Mouse (Mus musculus): ENCODE measurements around the gene Fv1.
"Not testable (repeated sequence)": the region's sequence is repeated elsewhere in the genome, so short reads cannot be mapped to it uniquely, and the experiment has no call there.

The Fv1 gene

DNA sequence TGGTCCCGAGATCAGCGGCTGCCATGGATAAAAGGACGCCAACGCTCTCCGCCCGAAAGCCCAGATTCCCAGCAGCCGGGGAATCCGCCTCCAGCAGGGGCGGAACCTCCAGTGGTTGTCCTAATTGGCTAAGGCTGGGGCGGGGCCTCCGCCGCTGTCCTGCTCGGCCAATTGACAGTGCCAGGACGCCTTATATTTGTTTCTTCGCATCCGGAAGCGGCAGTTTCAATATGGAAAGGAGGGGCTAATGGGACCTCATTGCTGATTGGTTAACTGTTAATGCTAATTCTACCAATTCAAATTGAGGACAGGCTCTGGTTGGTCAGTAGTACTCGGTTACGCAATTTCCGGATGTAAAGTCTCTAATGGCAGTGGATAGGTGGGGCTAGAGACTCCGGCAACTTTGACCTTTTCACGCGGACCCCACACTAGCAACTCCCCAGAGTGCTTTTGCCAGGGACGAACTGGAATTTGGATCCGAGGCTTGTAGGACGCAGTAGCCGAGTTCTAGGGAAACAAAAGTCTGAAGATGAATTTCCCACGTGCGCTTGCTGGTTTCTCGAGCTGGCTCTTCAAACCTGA, at the start of gene Fv1, which contains the start of gene Miip:
Gene Fv1 (plus strand): TSS at position 530 of the 582 bp plus-strand sequence.
Gene Miip (minus strand): TSS at position 367 of the 582 bp plus-strand sequence.
- peak; percentile 78 to 89 for DNase-seq (ENCODE audit: low spot score in 2 of 2)

DNA sequence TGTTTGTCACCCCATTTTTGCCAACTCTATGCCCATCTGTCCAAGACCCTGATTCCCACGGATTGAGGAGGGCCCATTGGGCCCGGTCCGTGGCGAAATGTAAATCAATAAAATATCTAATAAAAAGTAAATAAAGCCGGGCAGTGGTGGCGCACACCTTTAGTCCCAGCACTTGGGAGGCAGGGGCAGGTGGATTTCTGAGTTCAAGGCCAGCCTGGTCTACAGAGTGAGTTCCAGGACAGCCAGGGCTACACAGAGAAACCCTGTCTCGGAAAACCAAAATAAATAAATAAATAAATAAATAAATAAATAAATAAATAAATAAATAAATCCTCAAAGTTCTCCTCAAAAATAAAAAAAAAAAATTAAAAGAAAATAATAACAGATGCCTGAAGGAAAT, 49.1 kb upstream of the Fv1 start:
- not testable (repeated sequence) for DNase-seq (ENCODE audit: low spot score in 2 of 2)

DNA sequence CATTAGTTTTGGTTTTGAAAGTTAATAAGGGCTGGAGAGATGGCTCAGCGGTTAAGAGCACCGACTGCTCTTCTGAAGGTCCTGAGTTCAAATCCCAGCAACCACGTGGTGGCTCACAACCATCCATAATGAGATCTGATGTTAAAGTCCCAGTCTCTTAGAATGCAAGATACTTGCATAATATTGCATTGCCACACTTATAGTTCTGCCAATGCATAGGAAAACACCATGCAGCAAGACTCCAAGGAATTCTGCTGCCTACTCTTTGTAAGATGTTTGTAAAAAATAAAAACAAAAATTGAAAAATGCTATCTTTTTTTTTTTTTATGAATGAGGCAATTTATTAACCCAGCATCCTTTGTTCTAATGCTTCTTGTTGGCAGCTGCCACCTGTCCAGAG, 47.4 kb upstream of the Fv1 start:
- not testable (repeated sequence) for DNase-seq (ENCODE audit: low spot score in 2 of 2)

DNA sequence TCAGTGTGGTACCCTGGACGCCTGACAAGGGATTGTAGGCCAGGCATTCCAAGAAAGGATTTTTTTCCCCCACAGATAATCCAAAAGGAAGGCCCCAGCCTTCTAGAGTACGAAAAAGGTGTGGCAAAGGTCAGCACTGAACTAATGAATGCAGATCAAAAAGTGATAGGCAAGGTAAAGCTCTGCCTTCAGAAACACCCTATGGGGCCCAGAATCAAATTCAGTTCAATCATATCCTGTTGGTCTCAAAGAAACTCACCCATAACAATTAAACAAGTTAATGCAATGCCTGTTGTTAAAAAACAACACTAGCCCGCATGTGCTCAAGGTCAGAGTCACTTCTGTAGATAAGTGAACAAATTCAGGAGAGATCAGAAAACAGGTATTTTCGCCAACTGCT, 44.4 kb upstream of the Fv1 start:
- DNase-seq (ENCODE audit: low spot score in 2 of 2), result no peak

DNA sequence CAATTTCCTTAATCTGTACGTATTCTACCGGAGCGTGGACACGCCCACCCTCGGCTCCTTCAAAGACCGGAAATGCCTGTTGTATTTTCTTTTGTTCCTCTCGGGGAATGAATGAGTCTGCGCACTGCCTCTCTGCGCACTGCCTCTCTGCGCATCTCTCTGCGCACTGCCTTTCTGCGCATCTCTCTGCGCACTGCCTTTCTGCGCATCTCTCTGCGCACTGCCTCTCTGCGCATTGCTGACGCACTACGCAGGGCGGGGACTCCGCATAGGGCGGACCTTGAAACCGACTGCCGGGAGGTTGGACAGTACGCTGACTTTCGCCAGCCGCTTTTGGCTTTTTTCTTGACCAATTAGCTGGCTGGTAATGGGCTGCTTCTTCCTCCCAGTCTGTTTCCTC, 29.5 kb upstream of the Fv1 start:
- DNase-seq (ENCODE audit: low spot score in 2 of 2), result peak in 1 of 2 experiments; percentile 36

DNA sequence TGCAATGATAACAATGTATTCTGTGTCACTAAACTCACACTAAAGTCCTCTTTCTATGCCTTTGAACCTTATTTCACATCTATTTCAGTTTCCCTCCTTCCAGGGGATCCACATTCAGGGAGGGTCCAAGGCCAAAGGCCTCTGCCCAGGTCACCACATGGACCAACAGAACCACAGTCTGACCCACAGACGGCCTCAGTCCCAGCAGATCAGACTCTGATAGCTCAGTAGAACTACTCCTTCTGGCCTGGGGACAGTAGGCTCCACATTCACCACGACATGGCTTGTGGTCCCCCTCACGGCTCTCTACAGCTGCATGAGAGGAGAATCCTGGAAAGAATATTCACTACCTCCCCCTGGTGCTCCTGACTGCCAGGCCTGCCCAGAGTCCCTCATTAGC, 25.9 kb upstream of the Fv1 start:
- DNase-seq (ENCODE audit: low spot score in 2 of 2), result no peak

DNA sequence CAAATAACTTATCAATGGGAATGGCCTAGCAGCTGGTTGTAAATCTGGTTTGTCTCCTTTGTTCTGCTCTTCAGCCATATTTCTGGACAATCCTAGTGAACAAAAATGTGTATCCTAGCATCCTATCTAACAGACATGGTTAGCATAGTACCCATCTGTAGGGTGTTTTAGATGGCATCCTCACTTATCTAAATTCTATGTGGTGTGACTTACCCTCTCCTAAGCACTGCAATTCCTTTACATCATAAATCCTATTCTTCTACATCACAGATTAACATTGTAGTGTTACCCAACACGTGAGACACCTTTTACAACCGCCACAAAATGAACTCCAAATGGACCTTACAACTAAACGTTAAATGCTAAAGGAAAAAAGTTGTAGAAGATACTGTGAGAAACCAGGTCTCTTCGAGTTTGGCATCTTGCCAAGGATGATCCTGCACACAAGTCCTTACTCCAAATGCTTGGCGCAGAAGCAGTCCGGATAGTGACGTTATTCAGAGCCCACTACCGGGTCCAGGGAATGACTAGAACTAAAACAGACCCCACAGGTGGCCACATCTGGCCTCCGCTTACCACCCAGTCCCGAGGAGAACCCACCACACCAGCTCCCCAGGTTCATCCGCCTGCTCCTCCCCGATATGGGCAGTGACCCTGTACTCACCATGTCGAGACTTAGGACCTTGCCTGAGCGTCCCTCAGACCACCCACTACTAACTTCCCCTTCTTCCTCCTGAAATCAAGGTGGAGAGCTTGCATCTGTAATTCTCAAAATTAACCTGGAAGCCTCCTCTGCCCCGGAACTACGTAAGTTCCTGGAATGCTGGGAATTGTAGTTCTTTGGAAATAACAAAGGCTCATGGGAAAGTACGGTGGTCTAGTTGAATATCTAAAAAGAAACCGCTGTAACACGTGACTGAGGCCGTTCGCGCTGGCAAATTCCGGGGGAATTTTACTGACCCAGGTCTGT, 20.9 kb upstream of the Fv1 start, which contains the start of gene Zfp933:
Gene Zfp933 (minus strand): TSS at position 753 of the 970 bp plus-strand sequence.
- peak in 1 of 2 experiments; percentile 44 for DNase-seq (ENCODE audit: low spot score in 2 of 2)

DNA sequence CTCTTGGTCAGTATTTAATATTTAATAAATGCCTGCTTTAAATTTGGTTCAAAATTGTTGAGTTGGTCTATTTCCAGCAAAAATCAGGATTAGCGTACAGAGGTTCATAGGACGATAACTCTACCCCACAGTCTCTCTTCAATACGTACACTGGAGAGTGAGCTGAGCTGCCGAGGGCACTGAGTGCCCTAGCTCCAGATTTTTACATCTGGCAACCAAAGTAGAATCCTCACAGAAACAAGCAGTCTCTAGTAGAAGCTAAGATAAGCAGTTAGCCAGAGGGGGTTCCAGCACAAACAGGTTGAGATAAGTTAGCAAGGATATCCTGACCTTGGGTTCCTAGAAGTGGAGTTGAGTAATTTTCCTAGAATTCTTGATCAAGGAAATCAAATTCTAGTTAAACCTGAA, 20.2 kb upstream of the Fv1 start:
- no peak for DNase-seq (ENCODE audit: low spot score in 2 of 2)

DNA sequence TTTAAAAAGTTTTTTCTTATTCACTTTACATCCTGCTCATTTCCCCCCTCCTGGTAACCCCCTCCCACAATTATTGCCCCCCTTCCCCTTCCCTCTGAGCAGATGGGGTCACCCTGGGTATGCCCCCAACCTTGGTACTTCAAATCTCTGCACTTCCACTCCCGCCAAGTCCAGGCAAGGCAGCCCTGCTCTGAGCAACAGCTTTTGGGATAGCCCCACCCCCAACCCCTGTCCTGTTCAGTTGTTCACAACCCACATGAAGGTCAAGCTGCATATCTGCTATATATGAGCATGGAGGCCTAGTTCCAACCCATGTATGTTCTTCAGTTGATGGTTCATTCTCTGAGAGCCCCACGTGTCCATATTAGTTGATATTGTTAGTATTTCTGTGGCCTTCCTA, 18.0 kb upstream of the Fv1 start:
- DNase-seq (ENCODE audit: low spot score in 2 of 2), result no peak

DNA sequence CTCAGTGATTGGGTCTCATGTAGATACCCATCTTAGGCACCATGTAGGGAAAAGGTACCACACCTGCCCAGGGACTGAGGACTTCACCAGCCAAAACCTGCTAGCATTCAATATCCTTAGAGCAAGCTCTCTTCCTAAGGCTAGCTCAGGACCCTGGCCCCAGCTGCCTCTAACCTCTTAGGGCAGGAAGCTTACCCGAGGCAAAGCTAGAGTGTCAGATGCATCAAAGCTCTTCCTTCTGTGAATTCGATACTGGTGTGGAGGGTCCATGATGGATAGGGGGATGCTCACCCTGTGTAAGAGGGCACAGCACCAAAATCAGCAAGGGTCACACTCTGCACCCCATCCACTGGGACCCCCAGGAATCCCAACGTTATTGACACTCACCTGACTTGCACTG, 6.7 kb upstream of the Fv1 start:
- DNase-seq (ENCODE audit: low spot score in 2 of 2), result no peak

DNA sequence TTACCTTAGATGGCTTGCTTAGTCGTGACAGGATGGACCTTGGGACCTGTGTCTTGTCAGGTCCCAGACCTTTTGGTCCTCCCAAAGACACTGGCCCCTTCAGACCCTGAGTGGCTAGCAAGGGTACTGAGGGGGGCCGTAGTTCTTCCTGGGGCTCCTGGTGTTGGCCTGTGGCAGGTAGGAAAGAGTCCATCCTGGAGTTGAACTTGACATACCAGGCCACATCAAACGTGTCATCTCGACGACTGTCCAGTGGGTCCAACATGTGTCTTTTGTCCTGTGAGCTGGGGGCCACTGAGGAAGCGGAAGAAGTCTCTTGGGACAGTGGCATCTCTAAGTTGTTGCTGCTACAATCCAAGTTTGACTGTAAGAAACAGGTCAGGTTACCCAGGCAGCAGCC, 3.1 kb upstream of the Fv1 start:
- no peak for DNase-seq (ENCODE audit: low spot score in 2 of 2)

DNA sequence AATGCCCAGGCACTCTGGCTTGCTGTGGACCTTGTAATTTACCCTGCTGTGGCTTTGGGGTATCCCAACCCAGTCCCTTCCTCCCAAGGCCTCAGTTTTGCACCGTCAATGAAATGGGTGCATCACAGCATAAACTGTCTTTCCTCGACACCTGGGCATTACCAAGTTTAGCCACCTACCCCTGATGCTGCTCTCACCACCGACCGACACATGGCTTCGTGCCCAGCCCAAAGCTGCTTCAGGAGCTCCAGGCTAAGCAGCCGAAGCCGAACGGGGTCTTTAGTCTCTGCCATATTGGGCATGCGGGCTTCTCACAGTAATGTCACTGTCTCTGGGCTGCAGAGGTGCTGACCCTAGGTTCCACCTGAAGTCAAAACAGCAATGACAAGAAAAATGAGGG, 2.7 kb upstream of the Fv1 start:
- no peak for DNase-seq (ENCODE audit: low spot score in 2 of 2)

DNA sequence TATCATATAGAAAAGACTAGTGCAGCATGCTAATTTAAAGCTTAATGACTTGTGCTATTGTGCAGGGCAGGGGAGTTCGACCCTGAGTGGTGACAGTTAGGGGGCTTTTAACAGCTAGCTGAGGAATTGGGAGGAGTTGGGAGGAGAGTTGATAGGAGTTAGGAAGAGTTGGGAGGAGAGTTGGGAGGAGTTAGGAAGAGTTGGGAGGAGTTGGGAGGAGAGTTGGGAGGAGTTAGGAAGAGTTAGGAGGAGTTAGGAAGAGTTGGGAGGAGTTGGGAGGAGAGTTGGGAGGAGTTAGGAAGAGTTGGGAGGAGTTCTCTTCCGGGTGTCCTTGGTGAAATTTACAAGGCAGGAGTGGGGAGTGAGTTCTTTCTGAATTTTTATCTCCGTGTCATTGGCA, 2.0 kb upstream of the Fv1 start:
- not testable (repeated sequence) for DNase-seq (ENCODE audit: low spot score in 2 of 2)

DNA sequence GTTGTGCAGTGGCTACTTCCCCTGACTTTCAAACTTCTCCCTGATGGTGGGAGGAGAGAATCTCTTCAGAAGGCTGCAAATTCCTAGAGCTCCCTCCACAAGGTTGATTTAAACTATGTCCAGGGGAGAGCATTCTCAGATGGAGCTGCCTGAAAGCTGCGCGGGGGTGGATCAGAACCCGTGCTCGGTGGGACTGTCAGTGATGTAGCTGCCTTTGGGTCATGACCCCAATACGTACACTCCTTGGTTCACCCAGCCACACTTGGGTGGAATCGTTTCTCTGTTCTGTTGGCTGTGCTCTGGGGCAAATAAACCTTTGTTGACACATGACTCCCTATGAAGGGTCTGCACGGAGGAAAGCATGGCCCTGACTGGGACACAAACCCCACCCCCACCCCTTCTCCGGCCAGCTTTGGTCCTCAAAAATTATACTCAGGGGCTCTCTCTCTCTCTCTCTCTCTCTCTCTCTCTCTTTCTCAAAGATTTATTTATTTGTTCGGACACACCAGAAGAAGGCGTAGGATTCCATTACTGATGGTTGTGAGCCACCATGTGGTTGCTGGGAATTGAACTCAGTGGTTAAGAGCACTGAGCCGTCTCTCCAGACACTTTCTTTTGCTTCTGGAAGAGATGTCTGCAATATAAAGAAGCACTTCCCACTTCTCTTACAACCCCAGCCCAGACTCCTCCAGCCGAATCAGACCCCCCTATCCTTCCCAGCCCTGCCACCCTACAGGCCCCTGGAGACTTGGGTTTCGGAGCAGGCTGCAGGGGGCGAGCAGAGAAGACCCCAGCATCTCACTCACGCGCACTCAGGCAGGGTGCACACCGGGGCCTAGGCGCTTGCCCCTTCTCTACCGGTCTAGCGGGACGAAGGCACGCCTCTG, 973 bp upstream of the Fv1 start:
- DNase-seq (ENCODE audit: low spot score in 2 of 2), result no peak

DNA sequence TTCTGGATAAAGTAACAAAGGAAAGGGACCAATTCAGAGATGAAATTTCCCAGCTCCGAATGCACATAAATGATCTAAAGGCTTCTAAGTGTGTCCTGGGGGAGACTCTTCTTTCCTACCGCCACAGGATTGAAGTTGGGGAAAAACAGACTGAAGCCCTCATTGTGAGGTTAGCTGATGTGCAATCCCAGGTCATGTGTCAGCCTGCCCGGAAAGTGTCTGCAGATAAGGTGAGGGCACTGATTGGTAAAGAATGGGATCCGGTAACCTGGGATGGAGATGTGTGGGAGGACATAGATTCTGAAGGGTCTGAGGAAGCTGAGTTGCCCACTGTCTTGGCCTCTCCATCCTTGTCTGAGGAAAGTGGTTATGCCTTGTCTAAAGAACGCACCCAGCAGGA, 459 bp downstream of the Fv1 start:
- DNase-seq (ENCODE audit: low spot score in 2 of 2), result no peak

DNA sequence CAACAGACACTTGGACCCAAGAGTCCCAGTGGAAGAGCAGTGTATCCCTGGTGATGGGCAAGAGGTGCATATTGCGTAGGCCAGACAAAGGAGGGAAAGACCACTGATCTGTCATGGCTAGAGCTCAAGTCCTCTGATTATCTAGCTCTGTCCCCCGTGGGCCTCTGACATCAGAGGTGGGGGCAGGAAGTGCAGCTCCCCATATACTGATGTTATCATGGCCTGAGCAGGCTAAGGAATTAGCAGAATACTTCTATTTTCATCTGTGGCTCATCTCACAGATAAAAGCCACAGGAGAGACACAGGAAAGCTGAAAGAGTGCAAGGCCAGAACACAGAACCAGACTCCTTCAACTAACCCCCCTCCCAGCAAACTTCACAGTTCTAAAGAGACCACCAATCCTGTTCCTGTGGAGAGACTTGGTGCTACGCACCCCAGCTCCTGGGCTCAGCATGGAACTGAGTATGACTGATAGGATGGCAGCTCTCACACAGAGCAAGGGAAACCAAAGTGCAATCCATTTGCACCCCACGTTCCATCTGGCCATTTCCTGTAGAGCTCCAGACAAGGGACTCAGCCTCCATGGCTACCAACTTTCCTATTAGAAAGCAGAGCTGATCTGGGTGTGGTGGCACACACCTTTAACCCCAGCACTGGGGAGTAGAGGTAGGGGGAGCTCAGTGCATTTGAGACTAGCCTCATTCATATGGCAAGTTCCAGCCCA, 7.2 kb downstream of the Fv1 start:
- no peak for DNase-seq (ENCODE audit: low spot score in 2 of 2)

DNA sequence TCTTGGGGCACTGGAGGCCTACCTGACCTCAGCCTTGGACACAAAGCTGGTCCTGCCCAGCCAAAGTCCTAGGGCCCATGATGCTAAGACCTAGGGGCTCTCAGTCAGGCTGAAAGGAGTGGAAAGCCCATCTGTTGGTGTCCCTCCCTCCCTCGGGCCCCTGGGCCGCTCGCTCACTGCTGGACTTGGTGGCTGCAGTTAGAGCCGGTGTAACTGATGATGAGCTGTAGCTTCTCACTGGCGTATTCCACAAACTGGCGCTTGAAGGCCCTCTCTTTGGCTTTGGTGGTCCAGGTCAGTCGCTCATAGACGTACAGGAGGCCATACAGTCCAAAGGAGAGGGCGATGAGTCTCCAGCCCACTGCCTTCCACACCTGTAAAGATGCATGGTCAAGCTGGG, 9.8 kb downstream of the Fv1 start:
- DNase-seq (ENCODE audit: low spot score in 2 of 2), result no peak

DNA sequence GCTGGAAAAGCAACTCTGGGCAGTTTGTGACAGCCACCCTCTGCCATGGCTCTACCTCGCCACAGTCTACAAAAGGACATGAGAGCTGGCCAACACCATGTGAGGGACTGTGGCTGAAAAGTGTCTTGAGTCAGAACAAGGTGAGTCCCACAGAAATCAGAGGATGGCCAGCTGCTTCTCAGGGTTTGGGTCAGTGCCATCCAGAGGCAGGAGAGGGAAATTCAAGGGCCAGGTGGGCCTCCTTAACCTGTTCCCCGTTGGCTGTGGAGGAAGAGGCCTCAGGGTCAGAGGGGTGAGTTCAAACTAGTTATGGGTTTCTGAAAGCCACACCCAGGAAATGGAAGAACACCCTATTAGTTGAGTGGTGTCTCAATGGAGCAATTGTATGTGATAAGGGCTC, 10.7 kb downstream of the Fv1 start:
- DNase-seq (ENCODE audit: low spot score in 2 of 2), result no peak

DNA sequence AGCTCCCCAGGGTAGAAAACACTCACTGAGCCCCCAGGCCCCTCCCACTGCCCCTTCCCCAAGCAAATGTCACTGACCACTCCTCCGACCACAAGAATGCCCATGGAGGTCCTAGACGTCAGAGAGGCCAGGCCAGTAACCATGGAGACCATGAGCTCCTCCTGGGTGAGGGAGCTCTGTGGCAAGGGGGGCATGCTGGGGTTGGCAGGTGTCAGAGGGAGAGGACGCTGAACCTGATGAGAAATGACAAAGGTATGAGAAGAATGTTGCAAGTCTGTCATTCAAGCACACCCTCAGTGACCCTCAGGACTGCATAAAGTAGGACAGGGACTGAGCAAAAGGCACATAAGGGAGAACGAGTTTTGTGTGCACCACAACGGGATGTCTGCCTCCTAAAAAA, 11.1 kb downstream of the Fv1 start:
- no peak for DNase-seq (ENCODE audit: low spot score in 2 of 2)

DNA sequence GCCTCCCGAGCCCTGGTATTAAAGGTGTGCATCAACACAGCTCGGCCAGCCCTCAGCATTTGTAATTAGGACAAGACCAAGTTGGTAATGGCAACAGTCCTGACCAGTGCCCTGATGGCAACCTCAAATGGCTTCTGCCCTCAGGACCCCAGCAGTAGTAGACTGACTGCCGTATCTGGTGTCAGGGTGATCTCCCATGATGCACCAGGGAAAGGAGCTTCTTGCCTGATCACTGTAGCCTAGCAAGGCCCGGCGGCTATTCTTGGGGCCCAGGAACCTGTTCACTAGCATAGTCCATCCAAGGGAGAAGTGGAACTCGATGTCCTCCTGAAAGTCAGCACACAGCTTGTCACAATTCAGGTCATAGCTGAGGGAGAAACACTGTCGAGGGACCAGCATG, 13.0 kb downstream of the Fv1 start:
- no peak for DNase-seq (ENCODE audit: low spot score in 2 of 2)

DNA sequence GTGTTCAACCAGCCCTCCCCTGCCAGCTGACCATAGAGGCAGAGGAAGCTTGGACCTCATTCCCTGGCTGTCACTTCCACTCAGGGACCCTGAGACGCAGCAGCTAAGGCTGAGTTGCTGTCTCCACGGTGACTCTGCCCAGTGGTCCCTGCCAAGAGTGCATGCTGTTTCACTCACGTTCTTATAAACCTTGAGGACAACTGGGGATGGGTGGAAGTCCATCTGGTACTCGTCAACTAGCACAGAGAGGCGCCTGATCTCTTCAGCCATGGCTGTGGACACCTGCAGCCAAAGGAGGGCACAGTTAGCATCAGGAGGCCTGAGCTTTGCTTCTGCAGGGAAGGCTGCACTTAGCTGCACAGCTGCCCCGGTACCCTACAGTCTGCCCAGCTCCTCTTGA, 14.3 kb downstream of the Fv1 start:
- DNase-seq (ENCODE audit: low spot score in 2 of 2), result no peak
